Mouse (Mus musculus): ENCODE results near the gene Ncbp3. TPM values are rescaled to one million over a fixed set of nuclear protein-coding genes. Genes with fewer than 3 reads are reported as not detected.

Gene Ncbp3
- polyA plus RNA-seq, 1 experiment from 2014 or later = 10.9 TPM

GRCm38 (mm10) chr11:73059630-73060029 lies 12.0 kb downstream of the Ncbp3 start:
- WGBS = 83% methylated on average over 3 of the region's 3 CpGs

DNA sequence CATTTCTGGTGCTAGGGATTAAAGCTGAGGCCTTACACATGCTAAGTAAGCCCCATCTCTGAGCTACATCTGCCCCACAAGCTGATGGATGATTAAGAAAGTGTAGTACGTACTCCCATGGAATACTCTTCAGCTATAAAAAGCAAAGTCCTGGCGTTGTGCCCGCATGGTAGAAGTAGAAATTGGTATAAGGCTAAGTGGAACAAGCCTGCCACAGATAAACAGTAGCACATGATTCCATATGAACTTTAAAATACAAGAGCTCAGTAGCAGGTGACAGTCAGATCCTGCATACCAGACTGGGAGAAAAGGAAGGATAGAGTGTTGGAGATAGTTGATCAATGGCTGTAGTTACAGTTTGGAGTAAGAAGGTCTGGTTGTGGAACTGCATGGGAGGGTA lies 13.8 kb downstream of the Ncbp3 start:
- ATAC-seq (ENCODE audit: insufficient number of reproducible peaks, low FRiP score, low TSS enrichment, low read depth) = no peak
- Histone ChIP-seq H3K27me3 (no peaks in the 10 kb centered on the region), H3K36me3 (peaks cover 44% of the 10 kb centered on the region), H3K27ac (replicated peaks) (no peak overlapping the region), H3K4me2 (replicated peaks) (no peak overlapping the region), H3K4me1 (no peaks in the 10 kb centered on the region), H3K9ac (no peak overlapping the region), H3K4me3 (replicated peaks) (no peak overlapping the region), H3K9me3 (replicated peaks) (no peaks in the 10 kb centered on the region)
- 89% methylated on average over 3 of the region's 3 CpGs for WGBS

More at GRCm38 (mm10) chr11:73059630-73060029, 12.0 kb downstream of the Ncbp3 start:
- no peak overlapping the region for H3K4me2 ChIP-seq (replicated peaks)
- no peaks in the 10 kb centered on the region for H3K9me3 ChIP-seq (replicated peaks)
- H3K4me3 ChIP-seq (replicated peaks) = no peak overlapping the region
- H3K9ac ChIP-seq = no peak overlapping the region
- no peak for ATAC-seq (ENCODE audit: insufficient number of reproducible peaks, low FRiP score, low TSS enrichment, low read depth)
- peaks cover 54% of the 10 kb centered on the region for H3K36me3 ChIP-seq
- H3K4me1 ChIP-seq = no peaks in the 10 kb centered on the region
- no peaks in the 10 kb centered on the region for H3K27me3 ChIP-seq
- H3K27ac ChIP-seq (replicated peaks) = no peak overlapping the region

DNA sequence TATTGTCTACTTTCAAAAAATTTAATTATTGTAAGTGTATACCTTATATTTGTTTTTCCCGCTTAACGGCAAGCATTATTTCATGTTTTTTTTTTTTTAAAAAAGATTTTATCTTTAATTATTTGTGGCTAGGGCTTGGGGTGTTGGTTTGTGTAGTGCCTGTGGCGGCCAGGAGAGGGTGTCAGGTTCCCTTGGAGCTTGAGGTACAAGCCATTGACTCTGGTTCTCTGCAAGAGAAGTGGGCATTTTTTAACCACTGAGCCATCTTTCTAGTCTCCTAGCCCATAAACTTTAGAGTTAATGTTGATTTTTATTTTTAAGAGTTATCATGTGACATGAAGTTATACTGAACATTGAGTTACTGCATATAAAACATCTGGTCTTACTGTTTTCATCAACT lies 24.3 kb downstream of the Ncbp3 start:
- no peak overlapping the region for H3K9ac ChIP-seq
- no peaks in the 10 kb centered on the region for H3K27me3 ChIP-seq
- no peak overlapping the region for H3K4me3 ChIP-seq (replicated peaks)
- H3K4me1 ChIP-seq = no peaks in the 10 kb centered on the region
- H3K36me3 ChIP-seq = peaks cover 77% of the 10 kb centered on the region
- 87% methylated on average over 3 of the region's 3 CpGs for WGBS
- H3K27ac ChIP-seq (replicated peaks) = no peak overlapping the region
- ATAC-seq (ENCODE audit: insufficient number of reproducible peaks, low FRiP score, low TSS enrichment, low read depth) = no peak
- no peaks in the 10 kb centered on the region for H3K9me3 ChIP-seq (replicated peaks)
- no peak overlapping the region for H3K4me2 ChIP-seq (replicated peaks)

- WGBS = 65% methylated on average over 4 of the region's 4 CpGs
- Histone ChIP-seq H3K36me3 (peaks cover 69% of the 10 kb centered on the region), H3K27ac (replicated peaks) (no peak overlapping the region), H3K27me3 (no peaks in the 10 kb centered on the region), H3K4me3 (replicated peaks) (no peak overlapping the region), H3K4me1 (no peaks in the 10 kb centered on the region), H3K4me2 (replicated peaks) (no peak overlapping the region), H3K9ac (no peak overlapping the region), H3K9me3 (replicated peaks) (no peaks in the 10 kb centered on the region)
- ATAC-seq (ENCODE audit: insufficient number of reproducible peaks, low FRiP score, low TSS enrichment, low read depth) = no peak
Measured at GRCm38 (mm10) chr11:73076295-73076694, 28.7 kb downstream of the Ncbp3 start.

- no peaks in the 10 kb centered on the region for H3K9me3 ChIP-seq (replicated peaks)
- H3K4me3 ChIP-seq (replicated peaks) = no peak overlapping the region
- H3K36me3 ChIP-seq = peaks cover 74% of the 10 kb centered on the region
- ATAC-seq (ENCODE audit: insufficient number of reproducible peaks, low FRiP score, low TSS enrichment, low read depth) = no peak
- no peak overlapping the region for H3K4me2 ChIP-seq (replicated peaks)
- H3K27me3 ChIP-seq = no peaks in the 10 kb centered on the region
- H3K27ac ChIP-seq (replicated peaks) = no peak overlapping the region
- H3K9ac ChIP-seq = no peak overlapping the region
- 58% methylated on average over 4 of the region's 4 CpGs for WGBS
- H3K4me1 ChIP-seq = no peaks in the 10 kb centered on the region
Measured at GRCm38 (mm10) chr11:73076733-73077132, 29.1 kb downstream of the Ncbp3 start.

- Histone ChIP-seq H3K4me3 (replicated peaks) (no peak overlapping the region), H3K4me2 (replicated peaks) (no peak overlapping the region), H3K9me3 (replicated peaks) (no peaks in the 10 kb centered on the region), H3K9ac (no peak overlapping the region), H3K27me3 (no peaks in the 10 kb centered on the region), H3K36me3 (peaks cover 78% of the 10 kb centered on the region), H3K4me1 (no peaks in the 10 kb centered on the region), H3K27ac (replicated peaks) (no peak overlapping the region)
- WGBS = 88% methylated on average over 6 of the region's 6 CpGs
- ATAC-seq (ENCODE audit: insufficient number of reproducible peaks, low FRiP score, low TSS enrichment, low read depth) = no peak
Measured at GRCm38 (mm10) chr11:73077211-73077720, 29.7 kb downstream of the Ncbp3 start.

- 91% methylated on average over 8 of the region's 8 CpGs for WGBS
- no peak overlapping the region for H3K9ac ChIP-seq
- no peak overlapping the region for H3K4me2 ChIP-seq (replicated peaks)
- no peak overlapping the region for H3K27ac ChIP-seq (replicated peaks)
- H3K4me3 ChIP-seq (replicated peaks) = no peak overlapping the region
- H3K27me3 ChIP-seq = no peaks in the 10 kb centered on the region
- peaks cover 73% of the 10 kb centered on the region for H3K36me3 ChIP-seq
- H3K9me3 ChIP-seq (replicated peaks) = no peaks in the 10 kb centered on the region
- no peaks in the 10 kb centered on the region for H3K4me1 ChIP-seq
- no peak for ATAC-seq (ENCODE audit: insufficient number of reproducible peaks, low FRiP score, low TSS enrichment, low read depth)
Measured at GRCm38 (mm10) chr11:73078615-73079014, 31.0 kb downstream of the Ncbp3 start.

GRCm38 (mm10) chr11:73080306-73080705 lies 32.7 kb downstream of the Ncbp3 start:
- Histone ChIP-seq H3K27ac (replicated peaks) (no peak overlapping the region), H3K4me2 (replicated peaks) (no peak overlapping the region), H3K9me3 (replicated peaks) (no peaks in the 10 kb centered on the region), H3K27me3 (no peaks in the 10 kb centered on the region), H3K36me3 (peaks cover 59% of the 10 kb centered on the region), H3K4me1 (peaks cover 10% of the 10 kb centered on the region; the same call in 1 of the 2 replicates), H3K4me3 (replicated peaks) (no peak overlapping the region), H3K9ac (no peak overlapping the region)
- WGBS = 87% methylated on average over 3 of the region's 3 CpGs
- ATAC-seq (ENCODE audit: insufficient number of reproducible peaks, low FRiP score, low TSS enrichment, low read depth) = no peak

GRCm38 (mm10) chr11:73084303-73084702 lies 36.7 kb downstream of the Ncbp3 start:
- Histone ChIP-seq H3K4me3 (replicated peaks) (no peak overlapping the region), H3K9me3 (replicated peaks) (no peaks in the 10 kb centered on the region), H3K4me2 (replicated peaks) (no peak overlapping the region), H3K27me3 (no peaks in the 10 kb centered on the region), H3K9ac (no peak overlapping the region), H3K27ac (replicated peaks) (no peak overlapping the region), H3K36me3 (peaks cover 35% of the 10 kb centered on the region), H3K4me1 (peaks cover 15% of the 10 kb centered on the region)
- no peak; the same call in 1 of the 2 replicates for ATAC-seq (ENCODE audit: insufficient number of reproducible peaks, low FRiP score, low TSS enrichment, low read depth)
- 45% methylated on average over 6 of the region's 6 CpGs for WGBS

- Histone ChIP-seq H3K4me3 (replicated peaks) (no peak overlapping the region), H3K27ac (replicated peaks) (no peak overlapping the region; the same call in 1 of the 2 replicates), H3K4me2 (replicated peaks) (no peak overlapping the region), H3K36me3 (peaks cover 31% of the 10 kb centered on the region), H3K4me1 (peaks cover 15% of the 10 kb centered on the region), H3K9me3 (replicated peaks) (no peaks in the 10 kb centered on the region), H3K9ac (no peak overlapping the region), H3K27me3 (no peaks in the 10 kb centered on the region)
- 58% methylated on average over 10 of the region's 10 CpGs for WGBS
- no peak for ATAC-seq (ENCODE audit: insufficient number of reproducible peaks, low FRiP score, low TSS enrichment, low read depth)
Measured at GRCm38 (mm10) chr11:73084804-73085231, 37.2 kb downstream of the Ncbp3 start.

DNA sequence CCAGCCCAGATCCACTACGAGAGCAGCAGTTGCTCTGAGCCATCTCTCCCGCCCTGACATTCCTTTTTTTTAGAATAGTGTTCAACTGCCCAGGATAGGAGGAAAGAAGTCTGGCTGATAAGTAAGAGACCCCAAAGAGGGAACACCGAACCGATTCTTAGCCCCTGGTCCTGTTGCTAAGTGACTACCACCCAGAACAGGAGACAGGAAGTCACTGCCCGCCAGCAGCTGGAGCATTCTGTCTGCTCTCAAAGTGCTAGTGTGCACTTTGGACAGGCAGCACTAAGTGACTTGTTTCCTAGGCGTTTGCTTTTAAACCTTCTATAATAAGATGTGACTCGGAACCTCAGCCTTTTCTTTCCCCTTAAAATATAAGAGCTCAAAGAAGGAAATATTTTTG lies 37.8 kb downstream of the Ncbp3 start:
- Histone ChIP-seq H3K4me3 (replicated peaks) (no peak overlapping the region), H3K9me3 (replicated peaks) (no peaks in the 10 kb centered on the region), H3K4me1 (peaks cover 15% of the 10 kb centered on the region), H3K9ac (no peak overlapping the region), H3K27me3 (no peaks in the 10 kb centered on the region), H3K4me2 (replicated peaks) (no peak overlapping the region), H3K36me3 (peaks cover 29% of the 10 kb centered on the region), H3K27ac (replicated peaks) (no peak overlapping the region; the same call in 1 of the 2 replicates)
- ATAC-seq (ENCODE audit: insufficient number of reproducible peaks, low FRiP score, low TSS enrichment, low read depth) = no peak
- 65% methylated on average over 7 of the region's 7 CpGs for WGBS

All from embryonic facial prominence, embryonic 15.5 days (tissue).